Mouse (Mus musculus) heart, postnatal 0 days (tissue): ENCODE measurements around the gene Fkbp3. TPM values are rescaled to one million over a fixed set of nuclear protein-coding genes. Genes with fewer than 3 reads are reported as not detected.

Experiments
- ATAC-seq: fragments of 200-750 bp; cut with Nextera tagmentation; 2 replicates; pipeline ENCODE4 v1.8.0; 2017; ENCODE audit warnings: low read depth, moderate number of reproducible peaks, moderate library complexity; ENCODE audit not compliant: insufficient read depth
- DNase-seq: peaks from one replicate; pipeline ENCODE4 v3.0.0-alpha.2; 2016; ENCODE audit warnings: low spot score
- H3K27ac ChIP-seq: fragments of 300-500 bp; sonication (generic); 2 replicates; pipeline ENCODE4 v1.5.1; 2014; ENCODE audit warnings: low read depth, mild to moderate bottlenecking
- H3K27me3 ChIP-seq: fragments of 300-500 bp; sonication (generic); 2 replicates; pipeline ENCODE4 v1.6.1; 2014; ENCODE audit warnings: low read length, mixed read lengths; ENCODE audit not compliant: control insufficient read depth, insufficient read depth
- H3K36me3 ChIP-seq: fragments of 300-500 bp; sonication (generic); replicated peaks from 2 replicates; pipeline ENCODE4 v1.6.1; 2014; ENCODE audit warnings: low read length, mixed read lengths; ENCODE audit not compliant: control insufficient read depth, insufficient read depth
- H3K4me1 ChIP-seq: fragments of 300-500 bp; sonication (generic); 2 replicates; pipeline ENCODE4 v1.6.1; 2014; ENCODE audit warnings: antibody characterized with exemption; ENCODE audit not compliant: control insufficient read depth, insufficient read depth
- H3K4me2 ChIP-seq: fragments of 300-500 bp; sonication (generic); 2 replicates; pipeline ENCODE4 v1.6.1; 2014; ENCODE audit warnings: low read depth, mild to moderate bottlenecking, low read length, moderate library complexity
- H3K4me3 ChIP-seq: fragments of 300-500 bp; sonication (generic); 2 replicates; pipeline ENCODE4 v1.5.1; 2014; ENCODE audit warnings: low read depth, low read length
- H3K9ac ChIP-seq: fragments of 300-500 bp; sonication (generic); replicated peaks from 2 replicates; pipeline ENCODE4 v1.6.1; 2014; ENCODE audit warnings: low read depth, low read length, mixed read lengths
- H3K9me3 ChIP-seq: fragments of 300-500 bp; sonication (generic); replicated peaks from 2 replicates; pipeline ENCODE4 v1.6.1; 2016; ENCODE audit warnings: low read length; ENCODE audit not compliant: control insufficient read depth
- CTCF ChIP-seq: IDR thresholded peaks from 2 replicates; pipeline ENCODE4 v1.5.1; 2016; ENCODE audit warnings: antibody characterized with exemption, control low read depth, low read depth
- EP300 ChIP-seq: IDR thresholded peaks from 2 replicates; pipeline ENCODE4 v1.6.1; 2016; ENCODE audit warnings: antibody characterized with exemption, low read depth
- WGBS: fragments of 180-500 bp; shearing (Covaris S2); extraction: QIAGEN DNeasy Blood & Tissue Kit; methylation state at CpG from one replicate; pipeline ENCODE4 v1.1.7; 2014; 5-methylcytosine and 5-hydroxymethylcytosine counted together
- polyA plus RNA-seq: library from polyadenylated mRNA; unstranded; fragments of >200 nt; fragmentation: Nextera tagmentation; extraction: Ambion mirVana; gene quantifications from 2 replicates; pipeline ENCODE4 v1.2.1, GENCODE M21; 2015
- total RNA-seq: library from RNA; depleted of rRNA; stranded (reverse); fragments of >200 nt; gene quantifications from 2 replicates; pipeline ENCODE4 v1.2.3, GENCODE M21; 2014; ENCODE audit warnings: low replicate concordance; rRNA removed

The Fkbp3 gene
- total and polyA plus RNA-seq, 2 experiments from 2014 or later = 200 to 604 TPM

DNA sequence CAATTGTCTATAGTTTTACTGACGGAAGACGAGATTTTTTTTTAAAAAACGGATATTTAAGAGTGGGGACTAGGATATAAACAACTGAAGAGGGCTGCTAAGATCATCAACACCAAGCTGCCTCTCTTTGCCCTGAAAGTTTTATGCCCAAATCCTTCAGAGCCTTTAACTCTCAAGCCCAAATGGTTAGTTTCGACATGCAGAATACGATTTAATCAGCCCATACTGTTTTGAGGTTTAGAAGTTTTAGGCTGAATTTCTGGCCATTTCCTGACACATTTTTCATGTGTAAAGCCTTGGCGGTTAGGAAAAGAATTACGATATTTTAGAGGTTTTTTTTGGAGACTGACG lies 38.0 kb downstream of the Fkbp3 start:
- no peaks in the 10 kb centered on the region; the same call in 1 of the 2 replicates for H3K36me3 ChIP-seq
- H3K4me3 ChIP-seq = peak overlapping the region; percentile 75
- TF ChIP-seq CTCF = no peak
- no peak for TF ChIP-seq EP300
- 0 out of 2 replicates have a peak, but pooled peaks cover 2% of the 10 kb centered on the region for H3K9me3 ChIP-seq
- H3K9ac ChIP-seq = peak overlapping the region; percentile 73
- 48% methylated on average over 8 of the region's 8 CpGs for WGBS
- peak overlapping the region; percentile 61 for H3K4me2 ChIP-seq
- no peak for DNase-seq
- H3K27me3 ChIP-seq = no peaks in the 10 kb centered on the region
- H3K27ac ChIP-seq = peak overlapping the region; percentile 81
- peaks cover 22% of the 10 kb centered on the region for H3K4me1 ChIP-seq
- no peak; the same call in 1 of the 2 replicates for ATAC-seq

DNA sequence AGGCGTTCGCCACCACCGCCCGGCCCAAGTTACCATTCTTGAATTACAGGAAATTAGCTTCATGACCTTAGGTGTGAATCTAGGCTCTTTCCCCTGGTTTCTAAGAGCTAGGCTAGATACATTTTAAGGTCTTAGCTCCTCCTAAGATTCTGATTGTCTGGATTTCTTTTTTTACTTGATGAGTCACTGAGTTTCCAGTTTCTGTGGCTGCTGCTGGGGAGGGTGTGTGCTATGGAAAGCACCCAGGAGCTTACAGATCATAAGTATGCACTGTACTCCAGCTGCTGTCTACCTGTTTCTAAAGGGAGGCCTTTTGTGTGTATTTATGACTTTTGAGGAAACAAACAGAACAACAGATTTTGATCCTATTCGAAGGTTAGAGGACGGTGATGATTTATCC lies 51.0 kb downstream of the Fkbp3 start:
- Histone ChIP-seq H3K9me3 (no peaks in the 10 kb centered on the region), H3K27me3 (no peaks in the 10 kb centered on the region), H3K27ac (no peak overlapping the region), H3K4me1 (no peaks in the 10 kb centered on the region), H3K9ac (no peak overlapping the region), H3K4me3 (no peak overlapping the region), H3K36me3 (peaks cover 14% of the 10 kb centered on the region), H3K4me2 (no peak overlapping the region)
- ATAC-seq (no peak), DNase-seq (no peak)
- 94% methylated on average over 6 of the region's 6 CpGs for WGBS
- TF ChIP-seq CTCF (no peak), EP300 (no peak)

Other genes starting within 250 kb of the Fkbp3 start
- gene Gm527, start 156.1 kb downstream of the Fkbp3 start, total RNA-seq = 1.1 and 6.5 TPM in 2 replicates
- gene Gm527, start 156.1 kb downstream of the Fkbp3 start, polyA plus RNA-seq = 1.6 and 1.9 TPM in 2 replicates
- 9.5 and 13.5 TPM in 2 replicates for gene Klhl28, start 108.5 kb downstream of the Fkbp3 start, total RNA-seq
- 9.2 and 9.7 TPM in 2 replicates for gene Klhl28, start 108.5 kb downstream of the Fkbp3 start, polyA plus RNA-seq
- gene Togaram1, start 108.2 kb downstream of the Fkbp3 start, total RNA-seq = 15.3 and 18.5 TPM in 2 replicates
- 9.5 and 10.7 TPM in 2 replicates for gene Togaram1, start 108.2 kb downstream of the Fkbp3 start, polyA plus RNA-seq
- gene Prpf39, start 37.7 kb downstream of the Fkbp3 start, total RNA-seq = 19.4 and 20.8 TPM in 2 replicates
- 18.1 and 20.0 TPM in 2 replicates for gene Prpf39, start 37.7 kb downstream of the Fkbp3 start, polyA plus RNA-seq
- gene Fancm, start 1.6 kb upstream of the Fkbp3 start, total RNA-seq = 4.6 and 7.6 TPM in 2 replicates
- 4.5 and 5.0 TPM in 2 replicates for gene Fancm, start 1.6 kb upstream of the Fkbp3 start, polyA plus RNA-seq
- gene Mis18bp1, start 98.6 kb upstream of the Fkbp3 start, total RNA-seq = 6.0 and 8.5 TPM in 2 replicates
- 10.2 and 12.5 TPM in 2 replicates for gene Mis18bp1, start 98.6 kb upstream of the Fkbp3 start, polyA plus RNA-seq
- not detected in 2 replicates for gene Wdr20rt, start 151.5 kb upstream of the Fkbp3 start, total RNA-seq
- not detected in 2 replicates for gene Wdr20rt, start 151.5 kb upstream of the Fkbp3 start, polyA plus RNA-seq